Mouse (Mus musculus): ENCODE measurements around the gene Mrps10. TPM values are rescaled to one million over a fixed set of nuclear protein-coding genes. Genes with fewer than 3 reads are reported as not detected.
A peak's percentile ranks its signal among the peaks of the same experiment; 100 is the strongest.
"Not testable (repeated sequence)": the region's sequence is repeated elsewhere in the genome, so short reads cannot be mapped to it uniquely, and the experiment has no call there.

Gene Mrps10
- polyA plus RNA-seq, 1 experiment: 20.5 TPM

DNA sequence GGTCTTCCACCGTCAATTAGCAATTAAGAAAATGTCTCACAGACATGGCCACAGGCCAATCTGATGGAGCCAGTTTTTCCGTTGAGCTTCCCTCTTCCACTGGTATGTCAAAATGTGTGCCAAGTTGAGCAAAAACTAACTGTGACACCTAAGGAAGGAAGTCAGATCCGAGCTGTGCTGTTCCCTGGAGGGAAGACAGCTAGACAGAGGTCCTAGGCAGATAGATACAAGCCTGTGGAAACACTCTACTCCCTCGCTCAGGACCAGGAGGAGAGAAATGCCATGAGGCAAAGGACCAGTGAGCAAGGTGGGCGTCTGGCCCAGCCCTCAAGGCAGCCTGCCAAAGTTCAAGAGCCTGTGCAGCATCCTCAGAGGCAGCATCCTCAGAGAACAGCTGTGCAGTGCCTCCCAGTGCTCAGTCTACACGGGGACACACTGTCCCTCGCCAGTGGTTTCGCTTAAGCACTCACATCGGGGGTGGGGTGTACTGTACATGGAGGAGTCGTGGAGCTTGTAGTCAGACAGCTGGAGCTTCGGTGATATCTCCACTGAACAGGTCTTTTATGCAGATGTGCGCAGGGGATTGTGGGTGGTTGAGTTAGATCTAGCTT is 36.6 kb upstream of the Mrps10 start:
- Histone ChIP-seq H3K4me1 (ENCODE audit: control insufficient read depth, insufficient read depth, low read length) (peaks cover 5% of the 10 kb centered on the region; the same call in 1 of the 2 replicates), H3K27ac (ENCODE audit: insufficient read depth, low read depth, low read length) (no peak overlapping the region)
- TF ChIP-seq POLR2A (IDR thresholded peaks at IDR 0.05; ENCODE audit: borderline replicate concordance, low read depth, low read length): no peak
- TF ChIP-seq CTCF (IDR thresholded peaks at IDR 0.05; ENCODE audit: low read depth, low read length): no peak

DNA sequence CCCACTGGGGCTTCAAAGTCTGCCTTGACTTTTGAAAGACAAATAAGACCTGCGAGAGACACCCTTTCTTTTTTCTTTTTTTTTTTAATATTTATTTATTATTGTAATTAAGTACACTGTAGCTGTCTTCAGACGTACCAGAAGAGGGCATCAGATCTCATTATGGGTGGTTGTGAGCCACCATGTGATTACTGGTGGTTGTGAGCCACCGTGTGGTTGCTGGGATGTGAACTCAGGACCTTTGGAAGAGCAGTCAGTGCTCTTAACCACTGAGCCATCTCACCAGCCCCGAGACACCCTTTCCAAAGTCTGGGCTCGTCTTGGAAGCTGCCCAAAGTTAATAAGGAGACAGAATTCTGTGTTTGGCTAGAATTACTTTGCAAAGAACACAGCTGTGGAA is 36.0 kb upstream of the Mrps10 start:
- not testable (repeated sequence) for H3K4me3 ChIP-seq (ENCODE audit: insufficient read depth, low read length); H3K4me1 ChIP-seq (ENCODE audit: control insufficient read depth, insufficient read depth, low read length); H3K27ac ChIP-seq (ENCODE audit: insufficient read depth, low read depth, low read length)

More for the DNA sequence above, 36.6 kb upstream of the Mrps10 start:
- H3K4me3 ChIP-seq (ENCODE audit: insufficient read depth, low read length): no peak overlapping the region

DNA sequence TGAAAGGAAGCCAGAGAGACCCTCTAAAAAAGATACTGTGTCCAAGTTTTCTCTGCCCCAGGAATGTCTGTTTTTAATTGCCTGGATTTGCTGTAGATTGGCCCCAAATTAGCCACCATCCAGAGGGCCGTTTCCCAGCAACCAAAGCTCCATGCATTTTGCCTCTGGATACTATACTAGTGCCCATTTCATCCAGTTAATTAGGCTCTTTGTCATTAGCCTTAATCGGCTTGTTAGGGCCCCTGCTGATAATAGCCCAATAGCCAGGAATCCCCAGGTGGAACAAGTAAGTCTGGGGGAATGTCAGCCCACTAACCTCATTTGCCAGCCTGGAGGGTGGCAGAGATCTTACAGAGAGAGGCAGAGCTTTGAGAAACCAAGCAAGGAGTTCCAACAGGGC is 35.3 kb upstream of the Mrps10 start:
- no peak overlapping the region for H3K4me3 ChIP-seq (ENCODE audit: insufficient read depth, low read length)
- TF ChIP-seq POLR2A (IDR thresholded peaks at IDR 0.05; ENCODE audit: borderline replicate concordance, low read depth, low read length) (no peak), CTCF (IDR thresholded peaks at IDR 0.05; ENCODE audit: low read depth, low read length) (no peak)
- no peak overlapping the region for H3K27ac ChIP-seq (ENCODE audit: insufficient read depth, low read depth, low read length)
- H3K4me1 ChIP-seq (ENCODE audit: control insufficient read depth, insufficient read depth, low read length): peaks cover 5% of the 10 kb centered on the region; the same call in 1 of the 2 replicates

DNA sequence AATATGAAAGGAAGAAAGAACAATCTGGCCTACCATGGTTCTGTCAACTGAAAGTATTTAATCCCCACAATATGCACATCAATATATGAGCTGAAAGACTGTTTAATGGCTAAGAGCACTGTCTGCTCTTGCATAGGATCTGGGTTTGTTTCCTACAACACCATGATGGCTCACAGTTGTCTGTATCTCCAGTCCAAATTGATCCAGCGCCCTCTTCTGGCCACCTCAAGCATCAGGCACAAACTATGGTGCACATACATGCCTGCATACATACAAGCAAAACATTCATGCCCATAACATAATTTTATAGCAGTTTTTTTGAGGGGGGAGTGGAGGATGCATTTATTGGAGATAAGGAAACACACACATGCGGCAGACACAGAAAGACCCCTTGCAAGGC is 25.6 kb upstream of the Mrps10 start:
- Histone ChIP-seq H3K4me3 (ENCODE audit: insufficient read depth, low read length) (no peak overlapping the region), H3K27ac (ENCODE audit: insufficient read depth, low read depth, low read length) (no peak overlapping the region), H3K4me1 (ENCODE audit: control insufficient read depth, insufficient read depth, low read length) (no peaks in the 10 kb centered on the region)
- no peak for TF ChIP-seq POLR2A (IDR thresholded peaks at IDR 0.05; ENCODE audit: borderline replicate concordance, low read depth, low read length)
- no peak for TF ChIP-seq CTCF (IDR thresholded peaks at IDR 0.05; ENCODE audit: low read depth, low read length)

DNA sequence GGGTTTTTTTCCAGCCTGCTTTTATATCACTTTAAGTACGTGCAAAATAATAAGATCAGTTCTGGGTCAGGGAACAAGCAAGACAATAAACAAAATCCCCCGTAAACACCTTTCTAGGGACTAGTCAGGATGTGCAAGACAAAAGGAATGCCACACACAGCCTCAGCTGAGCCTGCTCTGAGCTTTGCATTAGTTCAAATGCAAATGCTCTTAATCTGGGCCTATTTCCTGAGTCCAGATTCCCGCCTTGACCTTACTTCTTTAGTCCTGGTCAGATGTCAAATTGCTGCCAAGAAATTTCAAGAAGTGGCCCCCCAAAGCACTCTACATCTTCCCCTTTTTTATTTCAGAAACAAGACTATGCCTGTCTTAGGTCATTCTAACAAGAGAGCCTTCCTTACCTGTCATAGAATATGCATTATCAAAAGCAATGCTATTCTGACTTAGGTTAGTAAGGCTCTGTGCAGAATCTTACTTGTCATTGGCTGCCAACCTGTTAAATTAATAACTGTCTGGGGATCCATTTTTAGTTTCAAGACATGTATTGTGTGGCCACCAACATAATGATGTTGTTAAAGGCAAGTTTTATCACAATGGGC is 18.9 kb upstream of the Mrps10 start:
- no peak for TF ChIP-seq POLR2A (IDR thresholded peaks at IDR 0.05; ENCODE audit: borderline replicate concordance, low read depth, low read length)
- TF ChIP-seq CTCF (IDR thresholded peaks at IDR 0.05; ENCODE audit: low read depth, low read length): no peak
- H3K4me1 ChIP-seq (ENCODE audit: control insufficient read depth, insufficient read depth, low read length): no peaks in the 10 kb centered on the region
- H3K27ac ChIP-seq (ENCODE audit: insufficient read depth, low read depth, low read length): no peak overlapping the region
- no peak overlapping the region for H3K4me3 ChIP-seq (ENCODE audit: insufficient read depth, low read length)

DNA sequence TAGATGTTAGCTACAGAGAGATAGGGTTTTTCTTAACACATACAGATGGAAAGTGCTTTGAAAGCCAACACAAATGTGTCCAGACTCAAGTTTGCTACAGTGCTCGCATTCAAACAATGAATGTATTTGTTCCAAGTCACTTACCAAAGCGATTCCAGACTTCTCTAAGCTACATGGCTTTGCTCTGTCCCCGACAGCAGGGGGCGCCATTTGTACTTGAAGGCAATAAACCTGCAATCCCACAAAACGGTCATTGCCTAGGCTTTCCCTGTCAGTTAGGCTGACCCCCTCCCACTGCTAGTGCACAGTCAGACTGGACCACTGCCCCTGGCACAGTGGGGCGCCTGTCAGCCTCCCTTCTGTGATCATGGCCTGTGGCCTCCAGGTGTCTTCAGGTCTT is 8.7 kb upstream of the Mrps10 start:
- H3K27ac ChIP-seq (ENCODE audit: insufficient read depth, low read depth, low read length): no peak overlapping the region
- no peaks in the 10 kb centered on the region for H3K4me1 ChIP-seq (ENCODE audit: control insufficient read depth, insufficient read depth, low read length)
- TF ChIP-seq POLR2A (IDR thresholded peaks at IDR 0.05; ENCODE audit: borderline replicate concordance, low read depth, low read length) (no peak), CTCF (IDR thresholded peaks at IDR 0.05; ENCODE audit: low read depth, low read length) (peak; percentile 84)
- no peak overlapping the region for H3K4me3 ChIP-seq (ENCODE audit: insufficient read depth, low read length)

DNA sequence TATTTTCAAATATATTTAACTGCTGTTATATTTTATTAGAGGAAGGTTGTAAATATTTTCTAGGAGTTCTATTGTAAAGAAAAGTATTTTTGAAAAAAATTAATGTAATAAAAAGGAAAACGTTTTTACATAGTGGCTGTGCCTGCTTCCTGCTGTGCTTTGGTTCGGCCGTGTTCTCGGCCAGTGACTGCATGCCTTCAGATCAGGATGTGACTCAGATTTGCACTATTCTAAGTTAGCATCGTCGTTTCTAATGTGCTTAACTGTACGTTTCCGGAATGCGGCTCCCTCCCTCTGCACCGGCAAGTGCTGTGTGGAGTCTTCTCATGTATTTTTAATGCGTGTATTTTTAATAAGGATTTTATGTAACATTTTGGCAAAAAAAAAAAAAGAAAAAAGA is 7.3 kb upstream of the Mrps10 start:
- Histone ChIP-seq H3K4me1 (ENCODE audit: control insufficient read depth, insufficient read depth, low read length) (no peaks in the 10 kb centered on the region), H3K27ac (ENCODE audit: insufficient read depth, low read depth, low read length) (no peak overlapping the region), H3K4me3 (ENCODE audit: insufficient read depth, low read length) (no peak overlapping the region)
- TF ChIP-seq POLR2A (IDR thresholded peaks at IDR 0.05; ENCODE audit: borderline replicate concordance, low read depth, low read length): no peak
- TF ChIP-seq CTCF (IDR thresholded peaks at IDR 0.05; ENCODE audit: low read depth, low read length): no peak

DNA sequence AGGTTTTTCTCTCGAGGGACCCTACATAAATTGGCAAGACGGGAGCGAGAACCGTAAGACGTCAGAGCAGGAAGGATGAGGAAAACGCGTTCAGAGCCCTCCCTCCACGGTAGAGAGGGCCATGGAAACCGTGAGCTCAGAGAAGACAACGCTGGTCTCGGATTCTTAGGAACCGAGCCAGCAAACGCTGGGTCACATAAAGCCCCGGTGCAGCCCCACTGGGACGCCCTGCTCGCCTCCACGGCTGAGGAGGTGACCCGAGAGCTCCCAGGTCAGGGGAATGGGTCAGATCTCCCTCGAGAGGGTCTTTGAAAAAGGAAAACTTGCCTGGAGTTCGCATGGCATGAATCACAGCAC is 378 bp downstream of the Mrps10 start:
- TF ChIP-seq POLR2A (IDR thresholded peaks at IDR 0.05; ENCODE audit: borderline replicate concordance, low read depth, low read length): no peak
- no peak for TF ChIP-seq CTCF (IDR thresholded peaks at IDR 0.05; ENCODE audit: low read depth, low read length)
- peak overlapping the region; percentile 30 for H3K27ac ChIP-seq (ENCODE audit: insufficient read depth, low read depth, low read length)
- peak overlapping the region; percentile 79 for H3K4me3 ChIP-seq (ENCODE audit: insufficient read depth, low read length)
- H3K4me1 ChIP-seq (ENCODE audit: control insufficient read depth, insufficient read depth, low read length): peaks cover 17% of the 10 kb centered on the region

DNA sequence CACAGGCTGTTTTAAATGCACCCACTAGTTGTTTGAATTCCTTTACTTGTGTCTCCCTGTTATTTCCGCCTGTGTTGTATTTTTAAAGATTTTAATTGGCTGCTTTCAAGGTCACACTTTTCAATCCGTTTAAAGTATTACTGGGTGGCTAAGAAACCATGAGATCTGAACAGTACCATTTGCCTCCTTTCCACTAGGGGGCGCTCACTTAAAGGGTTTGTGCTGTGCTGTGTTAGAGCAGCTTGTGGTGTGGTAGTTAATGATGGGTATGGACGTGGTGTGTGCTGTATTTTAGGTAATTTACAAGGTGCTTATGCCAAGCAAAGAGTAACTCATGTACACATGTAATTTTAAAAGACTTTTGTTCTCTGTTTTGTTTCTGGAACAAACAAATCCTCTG is 2.8 kb downstream of the Mrps10 start:
- TF ChIP-seq CTCF (IDR thresholded peaks at IDR 0.05; ENCODE audit: low read depth, low read length): no peak
- Histone ChIP-seq H3K4me1 (ENCODE audit: control insufficient read depth, insufficient read depth, low read length) (peaks cover 17% of the 10 kb centered on the region), H3K4me3 (ENCODE audit: insufficient read depth, low read length) (no peak overlapping the region), H3K27ac (ENCODE audit: insufficient read depth, low read depth, low read length) (no peak overlapping the region)

DNA sequence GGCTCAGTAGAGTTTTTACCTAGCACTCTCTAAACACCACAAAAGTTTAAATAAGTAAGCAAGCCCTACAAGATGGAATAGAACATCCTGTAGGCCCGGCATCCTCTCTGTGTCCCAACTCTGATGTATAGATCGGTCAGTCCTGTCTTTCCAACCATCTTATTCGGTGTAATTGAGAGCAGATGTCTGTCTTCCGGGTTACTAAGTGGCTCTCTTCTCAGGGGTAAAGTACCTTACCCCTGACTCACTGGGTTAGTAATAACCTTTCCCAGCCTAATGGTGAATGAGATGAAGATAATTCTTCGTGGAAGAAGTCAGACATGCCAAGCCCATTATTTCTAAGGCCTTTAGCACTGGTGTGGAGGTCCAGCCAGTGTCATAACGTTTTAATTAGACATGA is 5.3 kb downstream of the Mrps10 start:
- Histone ChIP-seq H3K4me1 (ENCODE audit: control insufficient read depth, insufficient read depth, low read length) (peaks cover 15% of the 10 kb centered on the region), H3K27ac (ENCODE audit: insufficient read depth, low read depth, low read length) (no peak overlapping the region), H3K4me3 (ENCODE audit: insufficient read depth, low read length) (no peak overlapping the region)
- no peak for TF ChIP-seq CTCF (IDR thresholded peaks at IDR 0.05; ENCODE audit: low read depth, low read length)
- TF ChIP-seq POLR2A (IDR thresholded peaks at IDR 0.05; ENCODE audit: borderline replicate concordance, low read depth, low read length): no peak
